Comparison of ENCODE assay signal across 11 mouse cellular contexts in genomic region chr6:56879352-56879955, GRCm38 (mm10). TPM values are rescaled to one million over a fixed set of nuclear protein-coding genes. Genes with fewer than 3 reads are reported as not detected.
DNase-seq lines count a peak whose midpoint lies in the region; ATAC-seq and TF ChIP-seq lines count a peak whose summit lies in the region.
"Had no signal": no experiment of that assay in that cellular context is flagged by ENCODE, and none has a peak within 500 bp of the region (broad histone marks: within the 10 kb centered on the region; RNA-seq: fewer than 3 reads in every experiment).

No protein-coding gene starts in this region.

- H3K4me2 ChIP-seq in hindbrain, postnatal 0 days (ENCODE audit: low read depth, low read length), result no peak overlapping the region
- H3K4me2 ChIP-seq in hindbrain, embryonic 12.5 days (replicated peaks), result no peak overlapping the region
- H3K4me2 ChIP-seq in forebrain, postnatal 0 days (ENCODE audit: low read depth), result no peak overlapping the region
- H3K4me2 ChIP-seq: embryonic facial prominence, embryonic 15.5 days had no signal

- WGBS in hindbrain, postnatal 0 days, result 69% methylated on average over 1 of the region's 1 CpGs
- 79% methylated on average over 1 of the region's 1 CpGs for WGBS in hindbrain, embryonic 12.5 days
- WGBS in forebrain, postnatal 0 days, result 72% methylated on average over 1 of the region's 1 CpGs

- H3K27ac ChIP-seq in hindbrain, postnatal 0 days, result no peak overlapping the region
- H3K27ac ChIP-seq in hindbrain, embryonic 12.5 days, result no peak overlapping the region
- no peak overlapping the region for H3K27ac ChIP-seq in forebrain, postnatal 0 days (ENCODE audit: low read depth, low read length)
- H3K27ac ChIP-seq: embryonic facial prominence, embryonic 15.5 days had no signal

- ATAC-seq in hindbrain, postnatal 0 days, result peak; percentile 31; the same call in 1 of the 2 replicates
- no peak for ATAC-seq in hindbrain, embryonic 12.5 days (ENCODE audit: low FRiP score)
- peak; percentile 70 for ATAC-seq in CD4-positive, CD25-positive, alpha-beta regulatory T cell, adult 4 months
- ATAC-seq in hematopoietic stem cell, adult 5-6 weeks (replicated peaks in 1 of 2; ENCODE audit: insufficient read depth in 1 of 2, low FRiP score in 2 of 2, low TSS enrichment in 1 of 2, low read depth in 1 of 2, poor library complexity in 2 of 2, severe bottlenecking in 2 of 2), result peak; percentile 76 to 95
- no peak for ATAC-seq in forebrain, postnatal 0 days

- no peak for DNase-seq in hindbrain, postnatal 0 days (ENCODE audit: low spot score)
- no peak for DNase-seq in c-Kit-positive CD71-positive TER-119-positive erythroid progenitor cells, embryonic 14.5 days (ENCODE audit: low spot score)
- DNase-seq in forebrain, postnatal 0 days, result no peak
- DNase-seq: adrenal gland, postnatal 10 days; cerebellum, adult 11-12 months; gastrocnemius, postnatal 36 days had no signal

- H3K9ac ChIP-seq in hindbrain, postnatal 0 days (replicated peaks; ENCODE audit: low read length), result no peak overlapping the region
- H3K9ac ChIP-seq in hindbrain, embryonic 12.5 days, result no peak overlapping the region
- H3K9ac ChIP-seq in forebrain, postnatal 0 days, result no peak overlapping the region
- H3K9ac ChIP-seq: embryonic facial prominence, embryonic 15.5 days had no signal

- no peaks in the 10 kb centered on the region for H3K9me3 ChIP-seq in hindbrain, postnatal 0 days (ENCODE audit: low read length)
- H3K9me3 ChIP-seq in hindbrain, embryonic 12.5 days (replicated peaks), result no peaks in the 10 kb centered on the region
- H3K9me3 ChIP-seq in megakaryocyte, embryonic 14.5 days, result no peaks in the 10 kb centered on the region
- no peaks in the 10 kb centered on the region for H3K9me3 ChIP-seq in forebrain, postnatal 0 days (ENCODE audit: low read length)
- H3K9me3 ChIP-seq: embryonic facial prominence, embryonic 15.5 days had no signal

- no peak overlapping the region for H3K4me3 ChIP-seq in hindbrain, postnatal 0 days (ENCODE audit: low read length)
- no peak overlapping the region for H3K4me3 ChIP-seq in hindbrain, embryonic 12.5 days
- H3K4me3 ChIP-seq in megakaryocyte, embryonic 14.5 days (replicated peaks), result peak overlapping the region; percentile 73
- no peak overlapping the region for H3K4me3 ChIP-seq in forebrain, postnatal 0 days (ENCODE audit: low read depth, low read length)
- H3K4me3 ChIP-seq: embryonic facial prominence, embryonic 15.5 days had no signal

- no peaks in the 10 kb centered on the region for H3K4me1 ChIP-seq in hindbrain, postnatal 0 days (ENCODE audit: insufficient read depth, low read length)
- no peaks in the 10 kb centered on the region for H3K4me1 ChIP-seq in hindbrain, embryonic 12.5 days
- H3K4me1 ChIP-seq in megakaryocyte, embryonic 14.5 days, result peaks cover 77% of the 10 kb centered on the region
- no peaks in the 10 kb centered on the region for H3K4me1 ChIP-seq in forebrain, postnatal 0 days (ENCODE audit: insufficient read depth)
- H3K4me1 ChIP-seq: embryonic facial prominence, embryonic 15.5 days had no signal

- H3K36me3 ChIP-seq in hindbrain, postnatal 0 days (ENCODE audit: insufficient read depth, low read length), result peaks cover 13% of the 10 kb centered on the region; the same call in 1 of the 2 replicates
- H3K36me3 ChIP-seq in hindbrain, embryonic 12.5 days, result peaks cover 30% of the 10 kb centered on the region
- peaks cover 59% of the 10 kb centered on the region for H3K36me3 ChIP-seq in megakaryocyte, embryonic 14.5 days (replicated peaks; ENCODE audit: low read length)
- peaks cover 31% of the 10 kb centered on the region for H3K36me3 ChIP-seq in forebrain, postnatal 0 days (ENCODE audit: insufficient read depth)

- H3K27me3 ChIP-seq in hindbrain, postnatal 0 days (ENCODE audit: insufficient read depth, low read length), result no peaks in the 10 kb centered on the region
- no peaks in the 10 kb centered on the region for H3K27me3 ChIP-seq in hindbrain, embryonic 12.5 days
- no peaks in the 10 kb centered on the region for H3K27me3 ChIP-seq in megakaryocyte, embryonic 14.5 days (replicated peaks)
- H3K27me3 ChIP-seq in forebrain, postnatal 0 days (ENCODE audit: insufficient read depth, low read length), result no peaks in the 10 kb centered on the region
- H3K27me3 ChIP-seq: embryonic facial prominence, embryonic 15.5 days had no signal

- no peak for TF ChIP-seq CTCF in hindbrain, postnatal 0 days (IDR thresholded peaks at IDR 0.05; ENCODE audit: low read depth)
- TF ChIP-seq CTCF in forebrain, postnatal 0 days (IDR thresholded peaks at IDR 0.05; ENCODE audit: low read depth), result no peak

RNA-seq across cellular contexts. Expression of gene Nt5c3, which starts 44.3 kb away (rescaled TPM):
- total RNA-seq in hindbrain, postnatal 0 days (2014; rRNA removed), result 38.4 and 83.8 TPM in 2 replicates
- polyA plus RNA-seq in hindbrain, postnatal 0 days (2015; fragmentation: Nextera tagmentation; extraction: Ambion mirVana), result 153 and 155 TPM in 2 replicates
- polyA plus RNA-seq in hindbrain, embryonic 12.5 days (2016; fragmentation: Nextera tagmentation; extraction: Ambion mirVana), result 102 and 106 TPM in 2 replicates
- 10 to 100 TPM; 57.3 to 63.7 TPM for polyA plus RNA-seq in CD4-positive, CD25-positive, alpha-beta regulatory T cell, adult 4 months (2017; shearing (Covaris generic))
- total RNA-seq in hematopoietic stem cell, adult 5-6 weeks (2017), result 91.3 and 103 TPM in 2 replicates
- polyA plus RNA-seq in megakaryocyte, embryonic 14.5 days (2012; ENCODE audit: insufficient read depth, low replicate concordance), result 96.8 and 108 TPM in 2 replicates
- total RNA-seq in forebrain, postnatal 0 days (2014; rRNA removed), result 114 and 119 TPM in 2 replicates
- 197 and 225 TPM in 2 replicates for polyA plus RNA-seq in forebrain, postnatal 0 days (2015; fragmentation: Nextera tagmentation; extraction: Ambion mirVana)

RNA-seq across cellular contexts. Expression of gene Vmn1r4, which starts 44.4 kb away (rescaled TPM):
- total RNA-seq in hindbrain, postnatal 0 days (2014; rRNA removed), result 0.37 TPM in 1 of 2 replicates, not detected in the other
- 0.46 and 0.58 TPM in 2 replicates for polyA plus RNA-seq in hindbrain, postnatal 0 days (2015; fragmentation: Nextera tagmentation; extraction: Ambion mirVana)
- polyA plus RNA-seq in hindbrain, embryonic 12.5 days (2016; fragmentation: Nextera tagmentation; extraction: Ambion mirVana), result 0.27 and 0.36 TPM in 2 replicates
- polyA plus RNA-seq in CD4-positive, CD25-positive, alpha-beta regulatory T cell, adult 4 months (2017; shearing (Covaris generic)), result under 1 TPM in 1 of 2 experiments, not detected in 1; 0.16 TPM
- 1.1 and 1.4 TPM in 2 replicates for total RNA-seq in hematopoietic stem cell, adult 5-6 weeks (2017)
- not detected in 2 replicates for polyA plus RNA-seq in megakaryocyte, embryonic 14.5 days (2012; ENCODE audit: insufficient read depth, low replicate concordance)
- 0.31 and 1.00 TPM in 2 replicates for total RNA-seq in forebrain, postnatal 0 days (2014; rRNA removed)
- 0.67 and 0.73 TPM in 2 replicates for polyA plus RNA-seq in forebrain, postnatal 0 days (2015; fragmentation: Nextera tagmentation; extraction: Ambion mirVana)

RNA-seq across cellular contexts. Expression of gene Fkbp9, which starts 47.6 kb away (rescaled TPM):
- 47.4 and 54.8 TPM in 2 replicates for total RNA-seq in hindbrain, postnatal 0 days (2014; rRNA removed)
- polyA plus RNA-seq in hindbrain, postnatal 0 days (2015; fragmentation: Nextera tagmentation; extraction: Ambion mirVana), result 44.7 and 45.9 TPM in 2 replicates
- 92.2 and 98.5 TPM in 2 replicates for polyA plus RNA-seq in hindbrain, embryonic 12.5 days (2016; fragmentation: Nextera tagmentation; extraction: Ambion mirVana)
- polyA plus RNA-seq in CD4-positive, CD25-positive, alpha-beta regulatory T cell, adult 4 months (2017; shearing (Covaris generic)), result not detected
- 24.0 and 28.7 TPM in 2 replicates for total RNA-seq in hematopoietic stem cell, adult 5-6 weeks (2017)
- polyA plus RNA-seq in megakaryocyte, embryonic 14.5 days (2012; ENCODE audit: insufficient read depth, low replicate concordance), result 0.94 TPM in 1 of 2 replicates, not detected in the other
- total RNA-seq in forebrain, postnatal 0 days (2014; rRNA removed), result 41.4 and 47.8 TPM in 2 replicates
- polyA plus RNA-seq in forebrain, postnatal 0 days (2015; fragmentation: Nextera tagmentation; extraction: Ambion mirVana), result 31.4 and 33.8 TPM in 2 replicates

Comparison
In these comparisons a context has a peak if more than half of its experiments do, and no peak if none do; other contexts are left out.
1. ATAC-seq: peak in hindbrain, postnatal 0 days (single experiment), CD4-positive, CD25-positive, alpha-beta regulatory T cell, adult 4 months (single experiment) and hematopoietic stem cell, adult 5-6 weeks (2 of 2); none in hindbrain, embryonic 12.5 days (single experiment) and forebrain, postnatal 0 days (single experiment).
2. RNA of gene Fkbp9, which starts 47.6 kb away (polyA plus RNA-seq): 92.2 to 98.5 TPM in hindbrain, embryonic 12.5 days, 44.7 to 45.9 TPM in hindbrain, postnatal 0 days and 31.4 to 33.8 TPM in forebrain, postnatal 0 days; 0.94 TPM in megakaryocyte, embryonic 14.5 days and not detected in CD4-positive, CD25-positive, alpha-beta regulatory T cell, adult 4 months; every median in the first group is over 10 times any median in the second.